Mouse (Mus musculus) erythroblast, embryonic 14.5 days (primary cell): ENCODE measurements around the gene Trp73.

Experiments
- GATA1 ChIP-seq: IDR thresholded peaks from 2 replicates; pipeline ENCODE4 v1.6.1; 2012; ENCODE audit warnings: low read length, inconsistent platforms, mixed read lengths
- TAL1 ChIP-seq: IDR thresholded peaks from 3 replicates; pipeline ENCODE4 v1.6.1; 2012; ENCODE audit warnings: low read length, inconsistent platforms, mixed read lengths

DNA sequence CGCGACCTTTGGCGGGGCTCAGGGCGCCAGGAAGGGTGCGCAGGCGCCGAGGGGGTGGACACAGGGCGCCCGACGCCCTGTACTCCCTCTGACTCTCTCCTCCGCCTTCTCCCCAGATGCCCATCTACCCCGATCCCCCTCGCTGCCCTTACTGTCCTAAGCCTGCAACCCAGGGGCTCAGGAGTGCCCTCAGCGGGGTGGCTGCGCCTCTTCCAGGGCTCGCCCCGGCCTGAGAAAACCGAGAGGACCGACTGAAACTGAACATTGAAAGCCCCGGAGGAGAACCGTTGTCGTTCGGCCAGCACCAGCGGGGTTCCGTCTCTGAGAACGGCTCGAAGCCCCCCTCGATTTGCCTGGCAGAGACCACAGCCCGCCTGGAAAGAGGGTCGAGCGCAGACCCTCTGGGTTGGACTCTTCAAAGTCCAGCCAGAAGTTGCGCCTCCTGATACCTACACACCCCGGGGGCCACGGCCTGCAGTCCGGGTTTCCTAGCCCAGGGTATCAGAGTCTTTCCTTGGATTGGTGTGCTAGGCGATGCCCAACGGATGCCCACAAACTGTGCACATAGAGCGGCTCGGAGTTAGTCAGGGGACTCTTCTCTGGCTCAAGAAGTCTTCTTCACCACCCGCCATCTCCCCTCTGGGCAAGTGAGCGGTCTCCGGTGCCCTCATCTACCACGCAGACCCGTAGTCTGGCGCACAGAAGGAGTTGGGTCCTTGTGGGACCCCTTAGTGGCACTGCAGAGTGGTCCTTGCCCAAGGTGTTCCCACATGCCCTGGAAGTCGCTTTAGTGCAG lies 403 bp upstream of the Trp73 start:
- TF ChIP-seq GATA1 (no peak), TAL1 (no peak)
